In genomic region chr17:34309683-34310385, GRCm38 (mm10) we compare ENCODE assay signal across 9 mouse cellular contexts. TPM values are rescaled to one million over a fixed set of nuclear protein-coding genes. Genes with fewer than 3 reads are reported as not detected.
A peak's percentile ranks its signal among the peaks of the same experiment; 100 is the strongest.
DNase-seq lines count a peak whose midpoint lies in the region; ATAC-seq and TF ChIP-seq lines count a peak whose summit lies in the region.
"Had no signal": no experiment of that assay in that cellular context is flagged by ENCODE, and none has a peak within 500 bp of the region (broad histone marks: within the 10 kb centered on the region; RNA-seq: fewer than 3 reads in every experiment).

No protein-coding gene starts in this region.

- H3K4me3 ChIP-seq in intestine, postnatal 0 days (ENCODE audit: low read depth, low read length) = peak overlapping the region; percentile 50

- peak; percentile 84 to 89 for DNase-seq in adrenal gland, postnatal 36 days
- DNase-seq in embryo, embryonic 11.5 days (ENCODE audit: low read depth, low spot score) = peak; percentile 52
- peak; percentile 98 for DNase-seq in heart, adult 11 months
- DNase-seq in left cerebral cortex, postnatal 4 days = peak; percentile 50
- peak; percentile 59 to 65 for DNase-seq in right cerebral cortex, postnatal 36 days (ENCODE audit: low spot score in 2 of 2)
- no peak for DNase-seq in spleen, adult 12 weeks (ENCODE audit: low spot score)

- intact Hi-C loops in left cerebral cortex, postnatal 4 days (cut with DNase I) = loop anchor here (5.0 kb wide), 2 partner anchors 48 to 58 kb away; no protein-coding TSS in a partner anchor

- TF ChIP-seq CTCF in intestine, postnatal 0 days (IDR thresholded peaks at IDR 0.05; ENCODE audit: low read depth) = no peak

- no peaks in the 10 kb centered on the region for H3K36me3 ChIP-seq in intestine, postnatal 0 days (ENCODE audit: control insufficient read depth, insufficient read depth)

- no peaks in the 10 kb centered on the region for H3K4me1 ChIP-seq in intestine, postnatal 0 days (replicated peaks; ENCODE audit: control insufficient read depth, insufficient read depth, low read length)

- H3K27me3 ChIP-seq in intestine, postnatal 0 days (replicated peaks; ENCODE audit: control insufficient read depth, insufficient read depth, low read length) = no peaks in the 10 kb centered on the region; the same call in 1 of the 2 replicates

- WGBS in intestine, postnatal 0 days = 23% methylated on average over 38 of the region's 38 CpGs

- peak overlapping the region; percentile 77 for H3K4me2 ChIP-seq in intestine, postnatal 0 days (replicated peaks; ENCODE audit: low read depth)

- H3K9me3 ChIP-seq in intestine, postnatal 0 days (ENCODE audit: control insufficient read depth) = no peaks in the 10 kb centered on the region

- peak overlapping the region; percentile 55 for H3K9ac ChIP-seq in intestine, postnatal 0 days (ENCODE audit: low read depth, low read length)

- ATAC-seq in intestine, postnatal 0 days = peak; percentile 72
- ATAC-seq in megakaryocyte-erythroid progenitor cell, adult 5-6 weeks (replicated peaks; ENCODE audit: low FRiP score, low TSS enrichment, poor library complexity, severe bottlenecking) = peak; percentile 69

- H3K27ac ChIP-seq in intestine, postnatal 0 days (ENCODE audit: low read depth, low read length) = no peak overlapping the region; the same call in 1 of the 2 replicates

RNA-seq across cellular contexts. Expression of gene H2-Eb1, which starts 4.2 kb away (rescaled TPM):
- total RNA-seq in adrenal gland, postnatal 36 days (2021) = 10 to 100 TPM; 52.3 to 94.3 TPM
- polyA plus RNA-seq in intestine, postnatal 0 days (2015; fragmentation: Nextera tagmentation; extraction: Ambion mirVana) = 24.1 and 25.1 TPM in 2 replicates
- 1 to 10 TPM in 1 of 2 experiments, under 1 TPM in 1; 0.48 to 2.3 TPM for total RNA-seq in left cerebral cortex, postnatal 4 days (2021)
- total RNA-seq in megakaryocyte-erythroid progenitor cell, adult 5-6 weeks (2014; fragmentation: Nextera tagmentation) = 5.9 TPM in 1 of 2 replicates, not detected in the other
- 15.0 and 24.9 TPM in 2 replicates for total RNA-seq in megakaryocyte-erythroid progenitor cell, adult 5-6 weeks (2017)

RNA-seq across cellular contexts. Expression of gene H2-Eb2, which starts 15.6 kb away (rescaled TPM):
- total RNA-seq in adrenal gland, postnatal 36 days (2021) = not detected
- polyA plus RNA-seq in intestine, postnatal 0 days (2015; fragmentation: Nextera tagmentation; extraction: Ambion mirVana) = not detected in 2 replicates
- not detected for total RNA-seq in left cerebral cortex, postnatal 4 days (2021)
- 0.50 TPM in 1 of 2 replicates, not detected in the other for total RNA-seq in megakaryocyte-erythroid progenitor cell, adult 5-6 weeks (2014; fragmentation: Nextera tagmentation)
- total RNA-seq in megakaryocyte-erythroid progenitor cell, adult 5-6 weeks (2017) = not detected in 2 replicates
- polyA plus RNA-seq: frontal cortex, adult 2 months had no signal

RNA-seq across cellular contexts. Expression of gene H2-Aa, which starts 22.2 kb away (rescaled TPM):
- total RNA-seq in adrenal gland, postnatal 36 days (2021) = 10 to 100 TPM; 56.2 to 89.4 TPM
- 35.8 and 41.2 TPM in 2 replicates for polyA plus RNA-seq in intestine, postnatal 0 days (2015; fragmentation: Nextera tagmentation; extraction: Ambion mirVana)
- 1 to 10 TPM in 1 of 2 experiments, under 1 TPM in 1; 0.68 to 1.2 TPM for total RNA-seq in left cerebral cortex, postnatal 4 days (2021)
- 2.0 and 4.4 TPM in 2 replicates for total RNA-seq in megakaryocyte-erythroid progenitor cell, adult 5-6 weeks (2014; fragmentation: Nextera tagmentation)
- 12.4 and 31.9 TPM in 2 replicates for total RNA-seq in megakaryocyte-erythroid progenitor cell, adult 5-6 weeks (2017)

RNA-seq across cellular contexts. Expression of gene Btnl2, which starts 44.8 kb away (rescaled TPM):
- total RNA-seq in adrenal gland, postnatal 36 days (2021) = under 1 TPM; 0.23 to 0.30 TPM
- 43.0 and 43.4 TPM in 2 replicates for polyA plus RNA-seq in intestine, postnatal 0 days (2015; fragmentation: Nextera tagmentation; extraction: Ambion mirVana)
- under 1 TPM; 0.36 to 0.38 TPM for total RNA-seq in left cerebral cortex, postnatal 4 days (2021)
- total RNA-seq in megakaryocyte-erythroid progenitor cell, adult 5-6 weeks (2014; fragmentation: Nextera tagmentation) = not detected in 2 replicates
- total RNA-seq in megakaryocyte-erythroid progenitor cell, adult 5-6 weeks (2017) = not detected in 2 replicates
- polyA plus RNA-seq: frontal cortex, adult 2 months had no signal

RNA-seq across cellular contexts. Expression of gene H2-Ab1, which starts 52.3 kb away (rescaled TPM):
- 10 to 100 TPM; 36.3 to 70.4 TPM for total RNA-seq in adrenal gland, postnatal 36 days (2021)
- polyA plus RNA-seq in intestine, postnatal 0 days (2015; fragmentation: Nextera tagmentation; extraction: Ambion mirVana) = 53.8 and 53.9 TPM in 2 replicates
- total RNA-seq in left cerebral cortex, postnatal 4 days (2021) = 1 to 10 TPM in 1 of 2 experiments, under 1 TPM in 1; 0.80 to 1.2 TPM
- total RNA-seq in megakaryocyte-erythroid progenitor cell, adult 5-6 weeks (2014; fragmentation: Nextera tagmentation) = 20.3 and 24.1 TPM in 2 replicates
- 68.7 and 80.9 TPM in 2 replicates for total RNA-seq in megakaryocyte-erythroid progenitor cell, adult 5-6 weeks (2017)
